Mouse (Mus musculus): ENCODE measurements around the gene Cela3b.
"Not testable (repeated sequence)": the region's sequence is repeated elsewhere in the genome, so short reads cannot be mapped to it uniquely, and the experiment has no call there.

The Cela3b gene

DNA sequence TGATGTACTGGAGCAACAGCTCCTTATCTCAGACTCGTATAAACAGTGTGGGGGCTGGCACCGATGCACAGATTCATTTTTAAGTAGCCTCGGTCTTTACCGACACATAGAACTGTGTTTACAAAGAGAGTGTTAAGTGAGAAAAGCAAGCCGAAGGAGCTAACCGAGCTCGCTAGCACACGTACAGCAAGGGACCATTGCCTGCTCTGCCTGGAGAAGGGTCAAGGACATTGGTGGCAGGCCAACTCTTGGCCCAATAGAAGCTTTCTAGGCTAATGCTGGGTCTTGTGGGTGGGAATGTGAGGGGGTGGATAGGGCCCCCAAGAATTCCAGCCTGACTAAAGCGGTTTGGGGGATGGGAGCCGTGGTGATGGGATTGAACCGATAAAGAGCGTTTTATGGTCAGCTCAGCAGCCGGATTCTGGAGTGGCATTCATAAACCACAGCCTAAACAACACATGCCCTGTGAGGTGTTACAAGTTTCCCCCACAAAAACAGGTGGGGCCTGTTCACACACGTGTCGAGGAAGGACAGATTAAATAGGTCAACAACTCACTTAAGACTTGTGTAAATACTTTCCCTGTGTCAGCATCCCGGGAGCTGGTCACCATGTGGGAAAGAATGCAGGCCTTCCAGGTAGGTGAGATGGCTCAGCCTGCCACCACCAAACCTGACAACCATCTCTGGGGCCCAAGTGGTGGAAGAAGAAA, 31.8 kb upstream of the Cela3b start:
- DNase-seq (ENCODE audit: low spot score in 2 of 2), result no peak

DNA sequence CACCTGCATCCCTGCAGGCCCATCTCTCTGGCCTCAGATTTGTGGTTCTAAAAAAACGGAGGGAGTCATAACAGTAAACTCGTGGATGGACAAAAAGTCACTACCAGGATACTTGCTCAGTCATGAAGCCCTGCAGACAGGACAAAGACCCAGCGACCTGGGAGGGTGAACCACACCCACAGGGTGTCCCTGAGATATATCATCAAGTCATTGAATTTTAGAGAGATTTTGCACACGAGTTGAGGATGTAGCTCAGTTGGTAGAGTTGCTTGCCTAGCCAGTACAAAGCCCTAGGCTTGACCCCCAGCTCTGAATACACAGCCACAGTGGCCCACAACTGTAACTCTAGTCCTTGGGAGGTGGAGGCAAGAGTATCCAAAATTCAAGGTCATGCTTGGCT, 30.9 kb upstream of the Cela3b start:
- DNase-seq (ENCODE audit: low spot score in 2 of 2), result no peak

DNA sequence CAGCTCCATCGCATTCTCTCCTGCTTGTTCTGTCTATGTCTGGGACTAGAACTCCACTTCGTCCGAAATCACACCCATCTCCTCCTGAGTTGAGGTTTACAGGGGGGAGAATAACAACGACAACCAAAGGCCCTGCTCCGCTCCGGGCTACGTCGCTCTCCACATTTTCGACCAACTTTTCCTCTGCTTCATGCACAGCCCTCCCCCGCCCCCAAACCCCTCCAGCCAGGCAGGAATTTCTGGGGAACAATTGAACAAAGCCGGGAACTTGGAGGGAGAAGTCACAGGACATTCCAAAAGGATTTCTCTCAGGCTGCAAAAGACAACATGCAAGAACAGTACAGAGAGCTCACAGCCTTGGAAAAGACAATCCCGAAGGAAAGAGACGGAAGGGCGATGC, 30.3 kb upstream of the Cela3b start:
- DNase-seq (ENCODE audit: low spot score in 2 of 2), result no peak

DNA sequence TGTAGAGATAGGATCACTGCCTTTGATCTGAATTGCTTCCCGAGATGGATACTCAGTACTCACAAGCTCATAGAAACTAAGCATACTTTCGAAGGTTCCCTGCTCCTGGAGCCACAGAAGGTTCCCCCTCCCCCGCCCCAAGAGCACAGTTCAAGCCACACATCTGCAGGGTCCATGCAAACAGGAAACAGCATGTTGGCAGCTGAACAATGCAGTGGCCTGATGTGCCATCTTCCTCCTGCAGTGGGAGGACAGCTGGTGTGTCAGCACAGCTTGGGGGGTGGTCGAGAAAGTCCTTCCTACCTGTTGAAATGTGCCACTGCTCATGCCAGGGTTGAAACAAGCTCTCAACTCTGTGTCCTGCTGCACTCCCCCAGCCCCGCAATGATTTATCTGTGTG, 28.5 kb upstream of the Cela3b start:
- DNase-seq (ENCODE audit: low spot score in 2 of 2), result no peak

DNA sequence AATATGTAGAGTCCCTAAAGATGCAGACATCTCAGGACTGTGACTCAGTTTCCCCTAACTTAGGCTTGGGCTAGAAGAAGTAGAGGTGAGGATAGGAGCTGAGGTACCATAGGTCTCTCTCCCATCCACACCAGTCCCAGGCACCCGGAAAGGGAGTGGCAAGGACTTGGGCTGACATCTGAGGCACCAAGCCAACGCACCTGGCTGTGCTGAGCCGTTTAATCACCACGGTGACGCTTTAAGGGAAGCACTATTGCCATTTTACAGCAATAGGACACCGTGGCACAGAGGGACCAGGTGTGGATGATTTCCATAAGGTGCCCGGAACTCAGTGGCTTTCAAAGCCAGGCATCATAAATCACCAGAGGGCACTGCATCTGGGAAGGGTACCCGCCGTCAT, 28.0 kb upstream of the Cela3b start:
- DNase-seq (ENCODE audit: low spot score in 2 of 2), result no peak

DNA sequence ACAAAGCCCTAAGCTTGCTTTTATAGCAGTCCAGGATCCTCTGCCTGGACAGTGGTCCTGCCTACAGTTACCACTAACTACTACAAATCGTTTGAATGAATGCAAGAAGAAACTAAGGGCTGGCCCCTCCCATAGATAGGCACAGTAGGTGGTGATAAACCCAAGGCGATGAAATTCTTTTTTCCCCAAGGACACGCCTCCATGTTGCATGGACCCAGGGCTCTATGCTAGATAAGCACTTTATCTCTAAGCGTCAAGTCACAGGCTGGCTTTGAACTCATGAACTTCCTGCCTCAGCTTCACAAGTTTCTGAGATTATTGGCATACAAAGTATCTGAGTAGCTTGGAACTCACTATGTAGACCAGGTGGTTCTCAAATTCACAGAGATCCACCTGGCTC, 27.0 kb upstream of the Cela3b start:
- DNase-seq (ENCODE audit: low spot score in 2 of 2), result no peak

DNA sequence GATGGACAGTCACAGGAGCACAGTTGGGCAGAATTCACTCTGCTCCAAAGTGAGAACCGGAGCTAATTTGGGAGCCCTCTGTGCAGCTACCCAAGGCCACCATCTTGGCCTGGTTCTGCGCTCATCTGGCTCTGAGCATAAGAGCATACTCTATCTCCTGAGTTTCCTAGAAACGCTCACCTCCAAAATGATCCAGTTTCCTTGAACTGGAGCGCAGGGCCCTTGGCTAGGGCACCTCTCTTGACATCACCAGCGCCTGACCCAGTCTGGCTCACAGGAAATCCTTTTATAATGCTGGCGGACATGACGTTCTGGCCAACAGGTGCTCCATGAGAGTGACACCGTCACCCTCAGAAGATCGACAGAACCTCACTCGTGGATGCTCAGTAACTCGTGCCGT, 26.2 kb upstream of the Cela3b start:
- no peak for DNase-seq (ENCODE audit: low spot score in 2 of 2)

DNA sequence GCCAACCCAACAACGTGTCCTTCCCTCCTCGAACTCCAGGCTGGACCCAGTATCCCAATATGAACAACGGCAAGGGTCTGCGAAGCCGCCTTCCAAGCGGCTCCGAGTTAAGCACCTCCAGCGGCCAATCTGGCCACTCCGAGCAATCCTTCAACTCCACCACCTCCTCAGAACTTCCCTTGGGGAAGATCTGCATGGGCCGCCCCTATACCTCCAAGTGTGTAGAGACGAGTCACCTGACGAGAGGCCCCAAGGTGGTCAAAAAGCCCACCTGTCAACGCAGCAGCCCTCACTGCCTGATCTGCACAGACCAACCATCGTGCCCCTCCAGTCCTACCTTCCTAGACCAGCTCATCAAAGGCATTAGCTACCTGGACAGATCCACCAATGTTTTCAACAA, 24.2 kb upstream of the Cela3b start:
- no peak for DNase-seq (ENCODE audit: low spot score in 2 of 2)

DNA sequence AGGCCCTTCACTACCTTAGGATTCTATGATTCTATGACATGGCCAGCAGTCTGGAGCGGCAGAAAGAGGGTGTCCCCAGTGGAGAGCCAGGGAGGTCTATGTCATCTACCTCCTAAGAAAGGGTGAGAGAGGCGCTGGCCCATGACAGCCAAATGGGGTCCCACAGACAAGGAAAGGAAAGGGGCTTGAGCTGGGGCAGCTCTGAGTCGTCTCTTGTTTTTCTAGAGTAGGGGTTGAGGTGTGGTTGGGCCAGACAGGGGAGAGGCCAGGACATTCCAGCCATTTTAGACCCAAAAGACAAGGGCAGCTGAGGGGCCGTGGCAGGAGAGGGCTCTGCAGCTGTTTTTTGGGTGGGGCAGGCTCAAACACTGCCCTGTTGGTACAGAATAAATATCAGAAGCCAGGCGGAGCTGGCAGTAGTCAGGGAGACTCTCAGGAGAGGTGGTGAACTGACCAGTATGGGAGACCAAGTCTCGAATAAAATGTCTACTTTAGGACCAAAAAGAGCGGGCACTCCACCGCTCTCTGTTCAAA, 23.0 kb upstream of the Cela3b start, which contains the start of gene 1700013G24Rik:
Gene 1700013G24Rik (plus strand): TSS at position 51 of the 534 bp plus-strand sequence.
- no peak for DNase-seq (ENCODE audit: low spot score in 2 of 2)

DNA sequence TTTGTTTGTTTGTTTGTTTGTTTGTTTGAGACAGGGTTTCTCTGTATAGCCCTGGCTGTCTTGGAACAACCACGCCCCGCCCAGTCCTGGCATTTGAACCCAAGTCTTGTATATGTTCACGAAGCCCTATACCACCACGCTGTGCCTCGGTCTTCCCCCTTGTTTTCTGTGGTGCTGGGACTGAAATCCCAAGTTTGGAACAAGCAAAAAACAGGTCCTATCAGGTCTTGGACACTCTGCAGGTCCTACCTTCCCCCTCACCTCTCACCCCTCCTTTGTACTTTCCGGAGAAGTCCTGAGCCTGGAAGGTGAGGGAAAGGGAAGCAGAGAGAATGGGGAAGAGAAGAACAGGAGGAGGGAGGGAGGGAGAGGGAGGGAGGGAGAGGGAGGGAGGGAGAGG, 21.9 kb upstream of the Cela3b start:
- DNase-seq (ENCODE audit: low spot score in 2 of 2), result no peak

DNA sequence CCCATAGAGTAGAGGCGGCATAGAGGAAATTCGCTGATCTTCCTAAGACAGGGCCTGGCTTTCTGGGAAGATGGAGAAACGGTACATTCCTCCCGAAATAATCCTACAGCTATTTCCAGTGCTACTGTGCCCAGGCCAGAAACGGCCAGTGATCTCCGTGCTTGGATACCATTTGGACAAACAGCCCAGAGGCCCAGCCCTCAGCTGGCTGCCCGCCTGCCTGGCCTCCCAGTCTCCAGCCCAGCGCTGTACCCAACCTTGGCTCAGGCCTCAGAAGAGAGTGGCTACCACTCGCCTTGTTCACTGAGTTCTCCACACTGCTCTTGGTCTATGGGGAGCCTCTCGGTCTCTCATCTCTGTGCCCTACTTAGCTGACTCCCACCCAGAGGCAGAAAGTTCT, 19.4 kb upstream of the Cela3b start:
- DNase-seq (ENCODE audit: low spot score in 2 of 2), result no peak

DNA sequence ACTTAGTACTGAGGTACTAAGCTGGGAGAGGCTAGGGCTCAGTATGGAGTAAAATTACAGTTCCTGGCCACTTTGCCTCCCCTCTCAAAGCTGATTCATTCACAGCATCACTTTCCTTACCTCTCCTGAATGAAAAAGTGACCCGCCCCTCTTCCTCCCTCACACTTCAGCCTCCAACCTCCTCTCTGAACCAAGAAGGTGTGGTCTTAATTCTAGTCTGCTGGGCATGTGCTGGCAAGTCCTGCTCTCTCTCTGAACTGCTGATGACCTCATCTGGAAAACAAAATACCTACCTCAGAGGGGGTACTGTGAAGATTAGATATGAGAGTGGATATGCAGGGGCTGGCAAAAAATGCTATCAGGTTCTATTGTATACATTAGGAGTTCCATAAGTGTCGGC, 18.8 kb upstream of the Cela3b start:
- no peak for DNase-seq (ENCODE audit: low spot score in 2 of 2)

DNA sequence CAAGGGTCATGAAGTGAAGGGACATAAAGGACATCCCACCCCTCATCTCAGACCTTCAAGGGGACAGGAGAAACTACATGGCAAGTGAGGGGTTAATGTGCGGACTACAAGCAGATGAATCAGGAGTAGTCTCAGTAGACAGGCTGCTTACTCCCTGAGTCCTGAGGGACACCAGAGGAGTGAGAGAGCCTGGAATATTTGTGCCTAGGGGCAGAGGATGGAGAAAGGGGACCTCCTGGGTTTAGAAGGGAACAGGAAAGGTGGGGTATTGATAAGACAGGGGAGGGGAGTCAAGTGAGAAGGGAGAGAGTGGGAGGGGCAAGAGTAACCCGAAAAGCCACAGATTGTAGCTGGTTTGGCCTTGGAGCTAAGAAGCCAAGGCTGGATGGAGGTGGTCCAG, 18.3 kb upstream of the Cela3b start:
- no peak for DNase-seq (ENCODE audit: low spot score in 2 of 2)

DNA sequence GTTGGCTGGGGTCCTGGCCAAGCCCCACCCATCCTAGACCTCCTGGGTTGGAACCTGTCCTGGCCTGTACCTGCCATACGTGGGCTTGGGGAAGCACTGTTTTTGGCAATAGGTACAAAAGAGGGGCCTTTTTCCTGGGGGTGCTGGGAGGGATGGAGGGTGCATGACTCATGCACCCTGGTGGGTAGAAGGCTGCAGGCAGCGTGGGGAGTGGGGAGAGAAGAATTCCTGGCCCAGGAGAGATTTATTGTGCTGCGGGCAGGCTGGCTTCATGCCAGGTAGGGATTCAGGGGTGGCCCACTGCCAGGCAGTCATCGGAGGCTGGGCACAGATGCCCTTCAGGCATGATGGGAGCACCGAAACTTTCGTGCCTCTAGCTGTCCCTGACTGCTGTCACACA, 17.9 kb upstream of the Cela3b start:
- DNase-seq (ENCODE audit: low spot score in 2 of 2), result no peak

DNA sequence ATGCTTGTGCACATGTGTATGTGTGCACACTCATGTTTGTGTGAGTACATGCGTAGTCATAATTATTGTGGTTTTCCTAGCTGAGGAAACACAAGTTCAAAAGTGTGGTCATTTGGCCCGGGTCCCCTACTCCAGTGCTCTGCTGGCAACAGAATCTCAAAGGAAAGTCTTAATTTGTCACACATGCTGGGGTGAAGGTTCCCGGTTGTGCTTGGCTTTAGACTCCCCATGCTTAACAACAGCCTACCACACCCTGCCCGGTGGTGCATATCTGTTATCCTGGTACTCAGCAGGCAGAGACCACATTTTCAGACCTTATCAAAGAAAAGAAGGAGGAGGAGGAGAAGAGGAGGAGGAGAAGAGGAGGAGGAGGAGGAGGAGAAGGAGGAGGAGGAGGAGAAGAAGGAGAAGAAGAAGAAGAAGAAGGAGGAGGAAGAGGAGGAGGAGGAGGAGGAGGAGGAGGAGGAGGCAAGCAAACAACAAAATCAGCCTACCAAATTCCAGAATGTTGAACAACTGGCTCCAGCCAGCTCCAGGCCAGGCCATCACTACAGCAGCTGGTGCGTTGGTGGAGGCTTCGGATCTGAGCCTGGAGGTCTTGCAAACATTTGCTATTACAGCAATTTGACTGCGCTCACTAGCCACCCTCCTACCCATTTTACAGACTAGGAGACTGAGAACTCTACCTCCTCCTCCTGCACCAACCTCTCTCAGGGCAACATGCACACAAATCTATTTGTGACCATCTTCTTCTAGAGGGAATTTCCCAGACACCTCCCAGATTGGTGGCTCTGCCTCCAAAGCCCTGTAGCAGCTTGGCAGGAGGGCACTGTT, 17.2 kb upstream of the Cela3b start:
- no peak for DNase-seq (ENCODE audit: low spot score in 2 of 2)

DNA sequence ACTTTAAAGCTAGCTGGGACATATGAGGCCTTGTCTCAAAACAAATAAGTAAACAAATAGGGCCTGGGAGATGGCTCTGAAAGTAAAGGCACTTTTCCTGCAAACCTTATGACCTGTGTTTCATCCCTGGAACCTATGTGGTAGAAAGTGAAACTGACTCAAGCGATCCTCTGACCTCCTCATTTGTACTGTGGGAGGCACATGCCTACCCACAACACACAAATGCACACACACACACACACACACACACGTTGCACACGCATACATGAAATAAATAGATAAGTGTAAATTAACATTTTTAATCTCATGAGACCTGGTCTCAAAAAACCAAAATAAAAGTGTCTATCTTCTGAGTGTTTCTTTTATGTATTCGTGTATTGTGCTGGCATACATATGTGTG, 15.5 kb upstream of the Cela3b start:
- no peak for DNase-seq (ENCODE audit: low spot score in 2 of 2)

DNA sequence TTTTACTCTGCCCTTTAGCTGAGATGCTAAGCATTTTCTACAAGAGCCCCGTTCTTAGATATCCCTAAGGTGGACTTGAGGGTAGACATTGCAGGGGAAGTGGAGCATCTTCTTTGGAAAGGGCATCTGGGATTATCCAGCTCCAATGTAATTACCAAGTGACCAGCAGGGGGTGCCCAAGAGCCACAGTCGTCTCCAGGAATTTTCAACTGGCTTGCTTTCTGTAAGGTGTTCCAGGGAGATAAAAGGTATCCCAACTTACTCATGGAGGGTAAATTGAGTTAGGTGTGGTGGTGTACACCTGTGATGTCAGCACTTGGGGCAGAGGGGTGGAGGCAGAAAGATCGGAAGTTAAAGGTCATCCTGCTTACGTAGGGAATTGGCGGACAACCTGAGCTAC, 13.3 kb upstream of the Cela3b start:
- DNase-seq (ENCODE audit: low spot score in 2 of 2), result peak; percentile 44 to 69

DNA sequence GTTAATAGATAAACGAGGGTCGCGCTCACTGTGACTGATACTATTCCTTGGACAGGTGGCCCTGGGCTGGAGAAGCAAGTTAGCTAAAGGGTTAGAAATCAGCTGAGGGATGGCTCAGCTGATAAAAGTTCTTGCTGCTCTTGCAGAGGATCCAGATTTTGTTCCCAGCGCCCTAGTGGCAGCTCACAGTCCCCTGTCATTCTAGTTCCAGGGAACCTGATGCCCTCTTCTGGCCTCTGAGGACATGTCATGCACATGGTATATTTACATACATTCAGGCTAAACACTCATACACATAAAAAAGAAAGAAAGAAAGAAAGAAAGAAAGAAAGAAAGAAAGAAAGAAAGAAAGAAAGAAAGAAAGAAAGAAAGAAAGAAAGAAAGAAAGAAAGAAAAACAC, 11.0 kb upstream of the Cela3b start:
- no peak for DNase-seq (ENCODE audit: low spot score in 2 of 2)

DNA sequence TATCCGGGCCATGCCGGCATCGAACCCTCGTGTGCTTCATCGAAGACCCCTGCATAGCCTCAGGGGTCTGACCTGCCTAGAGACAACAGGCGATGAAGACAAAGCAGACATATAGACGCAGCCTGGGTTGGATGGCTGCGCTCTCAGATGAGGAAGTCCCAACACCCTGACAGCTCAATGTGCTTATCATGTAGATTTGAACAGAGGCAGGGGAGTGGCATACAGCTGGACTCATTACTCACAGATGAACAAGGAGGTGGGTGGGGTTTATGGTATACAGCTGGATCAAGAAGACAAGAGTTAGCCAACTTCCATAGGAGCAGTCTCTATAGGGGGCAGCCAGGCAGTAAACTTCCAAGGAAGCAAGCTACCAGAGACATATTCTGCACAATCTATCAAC, 8.5 kb upstream of the Cela3b start:
- DNase-seq (ENCODE audit: low spot score in 2 of 2), result no peak

DNA sequence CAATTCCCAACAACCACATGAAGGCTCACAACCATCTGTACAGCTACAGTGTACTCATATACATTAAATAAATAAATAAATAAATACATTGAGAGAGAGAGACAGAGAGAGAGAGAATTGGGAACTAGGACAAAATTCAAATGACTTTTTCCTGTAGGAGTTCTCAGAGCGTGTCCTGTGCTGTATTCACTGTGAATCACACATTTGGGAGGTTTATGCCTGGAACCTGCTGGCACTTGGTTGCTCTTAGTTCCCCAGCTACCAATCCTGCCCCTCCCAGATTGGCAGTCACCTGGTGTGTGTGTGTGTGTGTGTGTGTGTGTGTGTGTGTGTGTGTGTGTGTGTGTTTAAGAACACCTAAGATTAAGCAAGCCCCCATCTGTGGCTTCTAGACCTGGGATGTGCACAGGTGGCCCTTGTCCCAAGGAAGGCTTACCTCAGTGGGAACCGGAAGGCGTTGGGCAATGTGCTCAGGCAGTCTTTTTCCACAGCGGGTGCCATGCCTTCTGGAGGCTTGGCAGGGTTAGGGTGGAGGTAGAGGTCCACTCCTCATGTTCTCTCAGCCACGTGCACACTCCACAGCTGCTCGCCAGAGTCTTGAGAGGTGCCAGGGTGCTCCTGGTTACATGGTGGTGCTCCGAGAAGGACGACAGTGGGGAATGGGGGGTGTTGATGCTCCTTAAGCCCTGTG, 6.8 kb upstream of the Cela3b start:
- no peak for DNase-seq (ENCODE audit: low spot score in 2 of 2)

DNA sequence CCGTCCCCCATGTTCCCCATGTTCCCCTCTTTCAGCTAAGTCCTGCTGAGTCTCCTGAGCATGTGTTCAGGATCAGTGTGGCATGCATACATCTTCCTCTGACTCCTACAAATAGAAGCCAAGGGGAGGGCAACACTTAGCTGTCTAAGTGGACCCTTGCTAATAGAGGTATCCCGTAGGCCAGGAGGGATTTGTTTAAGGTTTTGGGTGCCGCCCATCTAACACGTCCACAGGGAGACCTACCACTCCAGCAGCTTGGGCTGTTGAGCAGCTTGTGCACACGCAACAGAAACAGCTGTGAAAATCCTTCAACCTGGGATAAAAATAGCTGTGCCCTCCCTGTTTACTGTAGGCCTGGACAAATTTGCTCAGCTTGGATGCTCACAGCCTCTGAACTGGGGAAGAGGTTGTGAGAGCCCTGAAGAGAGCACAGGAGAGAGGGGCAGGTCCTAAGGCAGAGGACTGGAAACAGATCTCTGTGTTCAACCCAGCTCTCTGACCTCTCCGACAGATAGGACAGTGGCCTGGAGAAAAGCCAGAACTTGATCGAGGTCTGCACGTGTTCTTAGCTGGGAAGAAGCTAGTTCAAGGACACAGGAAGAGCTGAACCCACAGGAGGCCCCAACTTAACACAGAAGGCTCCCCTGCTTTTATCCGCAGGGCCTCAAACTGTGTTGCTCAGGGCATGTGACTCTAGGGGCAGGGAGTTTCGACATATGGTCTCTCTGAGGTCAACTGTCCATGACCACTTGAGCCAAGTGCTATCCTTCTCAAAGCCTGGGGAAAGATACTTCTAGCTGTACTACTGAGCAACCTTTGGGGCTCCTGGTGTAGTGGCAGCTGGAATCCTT, 2.6 kb upstream of the Cela3b start:
- not testable (repeated sequence) for DNase-seq (ENCODE audit: low spot score in 2 of 2)

All from urinary bladder, adult 18-20 months (tissue).